Mouse (Mus musculus) midbrain, embryonic 14.5 days (tissue): Measurements from ENCODE around the gene Gcnt3. TPM values are rescaled to one million over a fixed set of nuclear protein-coding genes. Genes with fewer than 3 reads are reported as not detected.
A peak's percentile ranks its signal among the peaks of the same experiment; 100 is the strongest.

Experiments used
- ATAC-seq: fragments of 200-750 bp; cut with Nextera tagmentation; 2 replicates; pipeline ENCODE4 v1.8.0; 2017; ENCODE audit warnings: moderate number of reproducible peaks, moderate library complexity; ENCODE audit not compliant: low FRiP score, low TSS enrichment
- DNase-seq: peaks from one replicate; pipeline ENCODE4 v3.0.0-alpha.2; 2015
- H3K27ac ChIP-seq: fragments of 300-500 bp; sonication (generic); replicated peaks from 2 replicates; pipeline ENCODE4 v1.5.1; 2014; ENCODE audit warnings: mild to moderate bottlenecking, low read depth, low read length, moderate library complexity
- H3K27me3 ChIP-seq: fragments of 300-500 bp; sonication (generic); 2 replicates; pipeline ENCODE4 v1.6.1; 2014; ENCODE audit warnings: low read length, control low read depth, mixed read lengths; ENCODE audit not compliant: control insufficient read depth, insufficient read depth
- H3K36me3 ChIP-seq: fragments of 300-500 bp; sonication (generic); 2 replicates; pipeline ENCODE4 v1.6.1; 2014; ENCODE audit warnings: low read length, control low read depth; ENCODE audit not compliant: control insufficient read depth, insufficient read depth
- H3K4me1 ChIP-seq: fragments of 300-500 bp; sonication (generic); 2 replicates; pipeline ENCODE4 v1.6.1; 2014; ENCODE audit warnings: mild to moderate bottlenecking, antibody characterized with exemption, low read length, control low read depth; ENCODE audit not compliant: control insufficient read depth, insufficient read depth
- H3K4me2 ChIP-seq: fragments of 300-500 bp; sonication (generic); 2 replicates; pipeline ENCODE4 v1.6.1; 2014; ENCODE audit warnings: mild to moderate bottlenecking, low read length, moderate library complexity
- H3K4me3 ChIP-seq: fragments of 300-500 bp; sonication (generic); replicated peaks from 2 replicates; pipeline ENCODE4 v1.5.1; 2014; ENCODE audit warnings: low read depth, low read length
- H3K9ac ChIP-seq: fragments of 300-500 bp; sonication (generic); replicated peaks from 2 replicates; pipeline ENCODE4 v1.6.1; 2014; ENCODE audit warnings: mild to moderate bottlenecking, low read length, moderate library complexity
- H3K9me3 ChIP-seq: fragments of 300-500 bp; sonication (generic); 2 replicates; pipeline ENCODE4 v1.6.1; 2016; ENCODE audit warnings: low read length, control low read depth, mixed read lengths; ENCODE audit not compliant: control insufficient read depth
- WGBS: fragments of 180-500 bp; shearing (Covaris S2); extraction: QIAGEN DNeasy Blood & Tissue Kit; methylation state at CpG from one replicate; pipeline ENCODE4 v1.1.7; 2014; 5-methylcytosine and 5-hydroxymethylcytosine counted together
- polyA plus RNA-seq: library from polyadenylated mRNA; unstranded; fragments of >200 nt; fragmentation: Nextera tagmentation; extraction: Ambion mirVana; gene quantifications from 2 replicates; pipeline ENCODE4 v1.2.1, GENCODE M21; 2014

The Gcnt3 gene
- polyA plus RNA-seq, 1 experiment from 2014 or later = not detected

DNA sequence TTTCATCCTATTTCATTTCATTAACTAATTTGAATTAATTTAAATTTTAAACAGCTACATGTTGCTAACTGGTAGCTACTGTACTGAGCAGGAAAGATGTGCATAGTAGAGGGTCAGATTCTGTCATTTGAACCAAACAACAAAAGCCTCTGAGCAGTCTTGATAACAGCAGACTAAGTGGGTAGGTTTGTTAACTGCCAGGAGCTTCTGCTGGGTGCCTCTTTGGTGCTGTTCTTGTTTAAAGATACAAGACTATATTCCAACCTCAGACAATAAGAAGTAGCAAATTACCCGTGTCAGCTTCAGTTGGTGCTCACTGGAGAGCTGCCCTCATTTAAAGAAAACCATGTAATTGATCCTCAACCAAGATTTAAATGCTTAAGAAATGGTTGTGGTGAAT is 16.3 kb downstream of the Gcnt3 start:
- no peaks in the 10 kb centered on the region for H3K27me3 ChIP-seq
- H3K4me3 ChIP-seq = no peak overlapping the region
- no peak for ATAC-seq
- WGBS = 76% methylated on average over 1 of the region's 1 CpGs
- no peaks in the 10 kb centered on the region for H3K4me1 ChIP-seq
- H3K9ac ChIP-seq = no peak overlapping the region
- no peaks in the 10 kb centered on the region for H3K9me3 ChIP-seq
- H3K27ac ChIP-seq = no peak overlapping the region
- no peak for DNase-seq
- no peak overlapping the region for H3K4me2 ChIP-seq
- peaks cover 24% of the 10 kb centered on the region for H3K36me3 ChIP-seq

GRCm38 (mm10) chr9:70018879-70019278 is 19.0 kb downstream of the Gcnt3 start:
- peak; percentile 70 for DNase-seq

GRCm38 (mm10) chr9:70015632-70016031 is 22.3 kb downstream of the Gcnt3 start:
- 99% methylated on average over 2 of the region's 2 CpGs for WGBS
- peaks cover 8% of the 10 kb centered on the region for H3K4me1 ChIP-seq
- DNase-seq (no peak), ATAC-seq (no peak)
- no peak overlapping the region for H3K4me2 ChIP-seq
- H3K4me3 ChIP-seq = no peak overlapping the region
- peaks cover 18% of the 10 kb centered on the region; the same call in 1 of the 2 replicates for H3K36me3 ChIP-seq
- no peaks in the 10 kb centered on the region for H3K9me3 ChIP-seq
- no peaks in the 10 kb centered on the region for H3K27me3 ChIP-seq
- no peak overlapping the region for H3K9ac ChIP-seq
- no peak overlapping the region for H3K27ac ChIP-seq

More at GRCm38 (mm10) chr9:70018879-70019278, 19.0 kb downstream of the Gcnt3 start:
- ATAC-seq = no peak
- H3K4me3 ChIP-seq = no peak overlapping the region
- H3K27ac ChIP-seq = no peak overlapping the region
- H3K9ac ChIP-seq = no peak overlapping the region
- no peaks in the 10 kb centered on the region for H3K27me3 ChIP-seq
- H3K4me2 ChIP-seq = no peak overlapping the region
- H3K9me3 ChIP-seq = no peaks in the 10 kb centered on the region
- peaks cover 27% of the 10 kb centered on the region for H3K36me3 ChIP-seq
- H3K4me1 ChIP-seq = peaks cover under 1% of the 10 kb centered on the region; the same call in 1 of the 2 replicates

GRCm38 (mm10) chr9:70012408-70012901 is 25.4 kb downstream of the Gcnt3 start, which contains the start of gene Gtf2a2:
Gene Gtf2a2, plus strand, starts transcription at chr9:70012550.
- Histone ChIP-seq H3K36me3 (peaks cover 35% of the 10 kb centered on the region), H3K4me1 (peaks cover 8% of the 10 kb centered on the region), H3K27me3 (no peaks in the 10 kb centered on the region), H3K9ac (peak within 1 kb of the TSS; percentile 87), H3K4me2 (peak within 1 kb of the TSS; percentile 67), H3K9me3 (no peaks in the 10 kb centered on the region), H3K4me3 (peak within 1 kb of the TSS; percentile 87), H3K27ac (peak within 1 kb of the TSS; percentile 89)
- under 1% methylated on average over 57 of the region's 57 CpGs for WGBS
- ATAC-seq = peak; percentile 98
- peak; percentile 97 for DNase-seq

- Histone ChIP-seq H3K36me3 (peaks cover 40% of the 10 kb centered on the region), H3K4me3 (peak overlapping the region; percentile 87), H3K27ac (peak overlapping the region; percentile 89), H3K27me3 (no peaks in the 10 kb centered on the region), H3K9me3 (no peaks in the 10 kb centered on the region), H3K9ac (peak overlapping the region; percentile 36; the same call in 1 of the 2 replicates), H3K4me1 (peaks cover 8% of the 10 kb centered on the region), H3K4me2 (peak overlapping the region; percentile 67)
- 64% methylated on average over 14 of the region's 14 CpGs for WGBS
- 0 out of 2 replicates have a peak, but pooled peaks have one; percentile 15 for ATAC-seq
- DNase-seq = no peak
These were observed 26.1 kb downstream of the Gcnt3 start for GRCm38 (mm10) chr9:70011537-70012407.

DNA sequence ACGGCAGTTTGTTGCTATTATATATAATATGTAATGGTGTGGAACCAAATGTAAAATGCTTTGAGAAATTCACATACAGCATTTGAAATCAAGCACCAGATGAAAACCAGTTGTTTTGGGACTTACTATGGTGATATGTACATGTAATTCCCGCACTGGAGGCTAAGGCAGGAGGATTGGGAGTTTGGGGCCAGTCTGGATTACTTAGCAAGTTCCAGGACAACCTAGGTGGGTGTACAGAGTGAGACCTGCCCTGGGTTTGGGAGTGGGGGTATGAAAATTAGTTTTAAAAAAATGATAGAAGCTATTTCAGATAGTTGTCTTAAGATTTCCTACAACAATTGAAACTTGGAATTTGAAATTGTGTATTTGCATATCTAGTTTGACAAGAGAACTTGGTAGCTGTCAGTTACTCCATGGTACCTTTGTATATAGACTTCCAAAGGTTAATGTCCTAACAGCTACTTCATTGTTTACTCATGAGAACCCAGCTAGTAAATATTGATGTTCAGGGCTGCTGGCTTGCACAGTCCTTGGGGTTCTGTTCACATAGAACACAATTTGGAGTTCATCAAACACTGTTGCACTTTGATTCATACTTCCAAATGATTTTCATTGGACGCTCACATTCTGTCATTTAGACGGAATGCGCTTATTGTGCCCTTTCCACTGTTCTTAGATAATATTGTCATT is 27.0 kb downstream of the Gcnt3 start:
- no peak overlapping the region for H3K4me3 ChIP-seq
- H3K36me3 ChIP-seq = peaks cover 40% of the 10 kb centered on the region
- H3K4me2 ChIP-seq = no peak overlapping the region
- H3K9ac ChIP-seq = no peak overlapping the region
- no peaks in the 10 kb centered on the region for H3K9me3 ChIP-seq
- WGBS = 96% methylated on average over 5 of the region's 5 CpGs
- no peak for DNase-seq
- H3K27ac ChIP-seq = no peak overlapping the region
- H3K4me1 ChIP-seq = peaks cover 8% of the 10 kb centered on the region
- no peak for ATAC-seq
- H3K27me3 ChIP-seq = no peaks in the 10 kb centered on the region

DNA sequence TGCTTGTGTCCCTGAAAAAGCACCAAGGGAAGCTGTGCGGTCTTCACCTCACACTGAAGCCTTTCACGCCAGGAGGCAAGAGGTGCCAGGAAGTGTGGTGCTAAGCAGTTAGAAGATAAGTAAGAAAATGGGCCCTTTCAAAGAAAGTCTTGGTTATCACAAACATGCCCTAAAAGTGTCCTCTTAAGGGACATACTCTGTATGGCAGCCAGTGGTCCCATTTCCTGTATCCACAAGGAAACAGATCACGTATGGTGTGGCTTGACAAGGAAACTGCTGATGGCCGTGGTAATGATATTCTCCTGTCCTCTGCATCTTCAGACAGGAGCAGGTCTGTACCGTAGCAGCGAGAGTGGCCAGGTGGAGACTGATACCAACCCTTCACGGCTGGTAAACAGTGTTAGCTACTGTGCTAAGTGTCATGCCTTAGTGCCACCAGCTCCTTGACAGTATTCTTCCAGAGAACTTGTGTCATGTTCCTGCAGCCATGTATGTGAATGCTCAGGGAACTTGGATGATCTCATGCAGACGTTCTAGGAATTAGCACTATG is 28.1 kb downstream of the Gcnt3 start:
- WGBS = 91% methylated on average over 8 of the region's 8 CpGs

GRCm38 (mm10) chr9:70007506-70008248 is 30.2 kb downstream of the Gcnt3 start:
- no peak overlapping the region for H3K4me3 ChIP-seq
- no peak overlapping the region for H3K9ac ChIP-seq
- WGBS = 91% methylated on average over 14 of the region's 14 CpGs
- peaks cover 70% of the 10 kb centered on the region for H3K36me3 ChIP-seq
- no peaks in the 10 kb centered on the region for H3K9me3 ChIP-seq
- no peak overlapping the region for H3K27ac ChIP-seq
- ATAC-seq = no peak
- H3K27me3 ChIP-seq = no peaks in the 10 kb centered on the region
- no peak overlapping the region for H3K4me2 ChIP-seq
- no peaks in the 10 kb centered on the region for H3K4me1 ChIP-seq
- no peak for DNase-seq

More for the DNA sequence above, 28.1 kb downstream of the Gcnt3 start:
- H3K27me3 ChIP-seq = no peaks in the 10 kb centered on the region
- H3K4me1 ChIP-seq = peaks cover 8% of the 10 kb centered on the region
- no peak overlapping the region for H3K27ac ChIP-seq
- H3K9me3 ChIP-seq = no peaks in the 10 kb centered on the region
- ATAC-seq = no peak
- H3K36me3 ChIP-seq = peaks cover 50% of the 10 kb centered on the region
- H3K9ac ChIP-seq = no peak overlapping the region
- no peak overlapping the region for H3K4me3 ChIP-seq
- H3K4me2 ChIP-seq = no peak overlapping the region
- no peak for DNase-seq
